Mouse (Mus musculus): ENCODE measurements at regions not wholly inside any gene's neighbourhood (a gene's known extent, or its start where the extent isn't known, plus 50 kb on each side); places are given as distances from the start of the nearest gene placed in this dataset.

DNA sequence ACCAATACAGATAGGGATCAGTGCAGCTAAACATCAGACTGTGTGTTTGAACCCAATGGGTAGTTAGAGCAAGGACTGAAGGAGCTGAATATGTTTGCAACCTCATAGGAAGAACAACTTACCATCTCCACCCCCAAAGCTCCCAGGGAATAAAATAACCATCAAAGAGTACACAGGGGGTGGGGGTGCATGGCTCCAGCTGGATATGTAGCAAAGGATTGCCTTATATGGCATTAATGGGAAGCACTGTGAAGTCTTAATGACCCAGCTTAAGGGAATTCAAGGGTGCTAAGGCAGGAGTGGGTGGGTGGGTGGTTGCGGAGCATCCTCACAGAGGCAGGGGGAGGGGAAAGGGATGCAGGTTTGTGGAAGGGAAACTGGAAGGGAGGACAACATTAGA lies 404.0 kb upstream of the Gm12887 start:
- DNase-seq, result no peak

DNA sequence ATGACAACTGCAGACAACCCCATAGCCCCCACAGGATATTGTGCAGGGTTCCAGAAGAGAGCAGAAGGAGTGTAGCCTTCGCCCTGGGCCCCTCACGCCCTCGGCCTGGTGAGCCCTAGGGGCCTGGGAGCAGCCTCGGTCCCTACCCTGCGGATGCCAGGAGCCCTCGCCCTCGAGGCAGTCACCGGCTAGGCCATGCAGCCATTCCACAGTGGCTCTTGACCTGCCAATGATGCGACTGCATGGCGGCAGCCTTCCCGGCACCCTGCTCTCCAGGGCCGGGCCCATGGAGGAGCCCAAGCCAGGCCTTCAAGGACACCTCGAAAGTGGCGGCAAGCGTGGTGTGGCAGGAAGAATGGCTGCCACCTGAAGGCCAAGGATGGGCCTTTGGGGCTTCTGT lies 401.0 kb upstream of the Gm12887 start:
- DNase-seq, result no peak

DNA sequence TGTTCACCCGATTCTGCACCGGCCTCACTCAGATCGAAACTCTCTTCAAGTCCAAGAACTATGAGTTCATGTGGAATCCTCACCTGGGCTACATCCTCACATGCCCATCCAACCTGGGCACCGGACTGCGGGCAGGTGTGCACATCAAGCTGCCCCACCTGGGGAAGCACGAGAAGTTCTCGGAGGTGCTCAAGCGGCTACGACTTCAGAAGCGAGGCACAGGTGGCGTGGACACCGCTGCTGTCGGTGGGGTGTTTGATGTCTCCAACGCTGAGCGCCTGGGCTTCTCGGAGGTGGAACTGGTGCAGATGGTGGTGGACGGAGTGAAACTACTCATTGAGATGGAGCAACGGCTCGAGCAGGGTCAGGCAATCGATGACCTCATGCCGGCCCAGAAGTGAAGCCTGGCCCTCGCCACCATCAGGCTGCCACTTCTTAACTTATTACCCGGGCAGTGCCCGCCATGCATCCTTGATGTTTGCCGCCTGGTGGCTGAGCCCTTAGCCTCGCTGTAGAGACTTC lies 387.1 kb upstream of the Gm12887 start:
- peak; percentile 6 for DNase-seq

DNA sequence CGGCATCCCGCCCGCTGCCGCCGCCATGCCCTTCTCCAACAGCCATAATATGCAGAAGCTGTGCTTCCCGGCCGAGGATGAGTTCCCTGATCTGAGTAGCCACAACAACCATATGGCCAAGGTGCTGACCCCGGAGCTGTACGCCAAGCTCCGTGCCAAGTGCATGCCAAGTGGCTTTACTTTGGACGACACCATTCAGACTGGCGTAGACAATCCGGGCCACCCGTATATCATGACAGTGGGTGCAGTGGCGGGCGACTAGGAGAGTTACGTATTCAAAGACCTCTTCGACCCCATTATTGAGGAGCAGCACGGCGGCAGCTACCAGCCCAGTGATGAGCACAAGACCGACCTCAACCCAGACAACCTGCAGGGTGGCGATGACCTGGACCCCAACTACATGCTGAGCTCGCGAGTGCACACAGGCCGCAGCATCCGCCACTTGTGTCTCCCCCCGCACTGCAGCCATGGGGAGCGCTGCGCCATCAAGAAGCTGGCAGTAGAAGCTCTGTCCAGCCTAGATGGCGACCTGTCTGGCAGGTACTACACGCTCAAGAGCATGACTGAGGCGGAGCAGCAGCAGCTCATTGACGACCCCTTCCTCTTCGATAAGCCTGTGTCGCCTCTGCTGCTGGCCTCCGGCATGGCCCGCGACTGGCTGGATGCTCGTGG lies 386.4 kb upstream of the Gm12887 start:
- DNase-seq, result no peak

DNA sequence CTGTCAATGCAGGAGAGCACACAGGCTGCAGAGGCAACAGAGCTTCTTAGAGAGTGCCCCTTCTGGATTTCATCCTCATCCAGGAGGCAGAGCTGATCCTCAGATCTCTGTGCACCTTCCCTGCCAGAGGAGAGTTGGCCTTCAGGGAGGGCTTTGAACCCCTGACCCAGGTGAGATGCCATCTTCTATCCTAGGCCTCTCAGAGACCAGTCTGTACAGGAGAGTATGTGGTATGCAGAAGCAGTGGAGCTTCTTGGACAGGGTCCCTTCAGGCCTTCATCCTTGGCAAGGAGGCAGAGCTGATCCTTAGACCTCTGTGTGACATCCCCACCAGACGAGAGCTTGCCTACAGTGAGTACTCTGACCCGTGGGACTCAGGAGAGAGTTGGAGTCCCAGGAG lies 364.8 kb upstream of the Gm12887 start:
- no peak for DNase-seq

DNA sequence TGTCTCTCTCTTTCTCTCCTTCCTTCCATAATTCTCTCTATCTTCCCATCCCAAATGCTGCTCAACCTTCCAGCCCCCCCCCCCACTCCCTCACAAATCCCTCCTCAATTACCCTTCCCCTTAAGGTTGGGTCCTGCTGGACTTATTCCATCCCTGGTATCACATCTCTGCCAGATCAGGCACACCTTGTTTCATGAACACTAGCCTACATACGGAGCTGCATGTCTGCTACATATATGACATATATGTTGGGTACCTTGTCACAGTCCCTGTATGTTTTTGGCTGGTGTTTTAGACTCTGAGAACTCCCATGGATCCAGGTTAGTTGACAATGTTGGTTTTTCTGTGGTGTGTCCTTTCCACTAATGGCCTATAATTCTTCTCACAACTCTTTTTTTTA lies 363.5 kb upstream of the Gm12887 start:
- no peak for DNase-seq

DNA sequence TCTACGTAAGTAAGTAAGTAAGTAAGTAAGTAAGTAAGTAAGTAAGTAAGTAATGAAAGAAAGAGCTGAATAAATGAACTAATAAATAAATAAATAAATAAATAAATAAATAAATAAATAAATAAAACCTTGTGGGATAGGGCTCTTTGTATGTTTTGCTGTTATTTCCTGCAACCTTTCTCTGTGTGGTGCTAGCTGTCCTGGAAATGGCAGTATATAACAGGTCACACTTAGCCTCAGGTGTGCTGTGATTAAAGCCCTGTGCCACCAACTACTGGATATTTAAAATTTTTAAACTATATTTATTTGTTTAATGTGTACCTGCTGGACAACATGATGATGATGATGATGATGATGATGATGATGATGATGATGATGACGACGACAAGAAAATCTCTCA lies 353.9 kb upstream of the Gm12887 start:
- no peak for DNase-seq

Measured in cerebellum, adult 9-11 months (tissue).